ENCODE assay signal across 18 mouse cellular contexts in the genomic region with DNA sequence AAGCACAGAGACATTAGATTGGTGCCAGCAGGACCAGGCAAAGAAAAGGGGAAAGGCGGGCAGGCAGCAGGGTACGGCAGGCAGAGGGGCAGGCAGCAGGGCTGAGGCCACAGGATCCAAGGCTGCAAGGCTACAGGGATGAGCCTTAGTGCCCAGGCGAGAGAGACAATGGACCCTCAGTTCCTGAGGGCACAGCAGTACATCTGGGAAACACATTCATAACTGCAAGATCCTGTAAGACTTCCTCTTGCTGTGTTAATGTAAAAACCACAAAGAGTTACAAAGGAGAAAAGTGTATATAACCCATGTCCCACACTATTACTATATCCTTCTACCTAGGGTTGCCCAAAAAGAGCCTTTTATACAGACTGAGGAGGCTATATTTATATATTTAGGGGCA. TPM values are rescaled to one million over a fixed set of nuclear protein-coding genes. Genes with fewer than 3 reads are reported as not detected.
DNase-seq lines count a peak whose midpoint lies in the region; ATAC-seq lines count a peak whose summit lies in the region.
"Had no signal": no experiment of that assay in that cellular context is flagged by ENCODE, and none has a peak within 500 bp of the region (broad histone marks: within the 10 kb centered on the region; RNA-seq: fewer than 3 reads in every experiment).

No protein-coding gene starts in this region.

- H3K4me1 ChIP-seq in heart, embryonic 10.5 days: 0 out of 2 replicates have a peak, but pooled peaks cover 5% of the 10 kb centered on the region
- H3K4me1 ChIP-seq: embryonic facial prominence, embryonic 13.5 days; hindbrain, embryonic 10.5 days; intestine, embryonic 15.5 days had no signal

- H3K36me3 ChIP-seq in heart, embryonic 10.5 days: no peaks in the 10 kb centered on the region
- H3K36me3 ChIP-seq: embryonic facial prominence, embryonic 13.5 days; forebrain, embryonic 12.5 days; hindbrain, embryonic 10.5 days; intestine, embryonic 15.5 days had no signal

- no peaks in the 10 kb centered on the region for H3K9me3 ChIP-seq in heart, embryonic 10.5 days
- H3K9me3 ChIP-seq: embryonic facial prominence, embryonic 13.5 days; forebrain, embryonic 12.5 days; hindbrain, embryonic 10.5 days; intestine, embryonic 15.5 days had no signal

- WGBS in heart, embryonic 10.5 days: 87% methylated on average over 3 of the region's 3 CpGs

- no peak overlapping the region for H3K27ac ChIP-seq in heart, embryonic 10.5 days
- H3K27ac ChIP-seq: embryonic facial prominence, embryonic 13.5 days; forebrain, embryonic 12.5 days; hindbrain, embryonic 10.5 days; hindbrain, embryonic 14.5 days; intestine, embryonic 15.5 days had no signal

- peak; percentile 62 for DNase-seq in heart, adult 11 months
- DNase-seq in heart, embryonic 10.5 days (ENCODE audit: low spot score): no peak
- no peak for DNase-seq in left cerebral cortex, postnatal 4 days
- no peak for DNase-seq in thymus, postnatal 10 days (ENCODE audit: low spot score in 2 of 2)
- DNase-seq in right cerebral cortex, postnatal 14 days: no peak
- DNase-seq: adrenal gland, postnatal 14 days; cerebellum, adult 2 months; cerebellum, postnatal 10 days; gastrocnemius, postnatal 10 days; heart, postnatal 14 days had no signal

- no peak overlapping the region for H3K4me3 ChIP-seq in heart, embryonic 10.5 days
- H3K4me3 ChIP-seq: embryonic facial prominence, embryonic 13.5 days; forebrain, embryonic 12.5 days; hindbrain, embryonic 10.5 days; intestine, embryonic 15.5 days had no signal

- ATAC-seq in common myeloid progenitor, adult 5-6 weeks (replicated peaks; ENCODE audit: low read depth, poor library complexity, severe bottlenecking): peak; percentile 58
- peak; percentile 66 for ATAC-seq in megakaryocyte, adult 5-6 weeks (ENCODE audit: poor library complexity, severe bottlenecking)
- ATAC-seq: forebrain, embryonic 16.5 days; intestine, embryonic 15.5 days had no signal

- intact Hi-C loops in left cerebral cortex, postnatal 4 days (cut with DNase I): loop anchor here (10.0 kb wide), 1 partner anchor 146 kb away; no protein-coding TSS in a partner anchor

- H3K27me3 ChIP-seq in heart, embryonic 10.5 days (ENCODE audit: insufficient read depth, poor library complexity, severe bottlenecking): no peaks in the 10 kb centered on the region
- H3K27me3 ChIP-seq: embryonic facial prominence, embryonic 13.5 days; forebrain, embryonic 12.5 days; intestine, embryonic 15.5 days had no signal

RNA-seq across cellular contexts. Expression of gene Srpk2, which starts 33.9 kb away (rescaled TPM):
- polyA plus RNA-seq in heart, embryonic 10.5 days (2016; fragmentation: Nextera tagmentation; extraction: Ambion mirVana): 42.8 and 44.9 TPM in 2 replicates
- total RNA-seq in common myeloid progenitor, adult 5-6 weeks (2017): 45.5 and 48.5 TPM in 2 replicates
- 42.0 and 46.9 TPM in 2 replicates for total RNA-seq in megakaryocyte, adult 5-6 weeks (2015)
- total RNA-seq in megakaryocyte, adult 5-6 weeks (2017): 52.8 and 62.8 TPM in 2 replicates
- total RNA-seq in left cerebral cortex, postnatal 4 days (2021): 100 to 1,000 TPM; 141 to 143 TPM
